Mouse (Mus musculus) heart, embryonic 15.5 days (tissue): ENCODE data around the gene Gpr37l1. TPM values are rescaled to one million over a fixed set of nuclear protein-coding genes. Genes with fewer than 3 reads are reported as not detected.

Experiments used
- ATAC-seq: fragments of 200-750 bp; cut with Nextera tagmentation; replicated peaks from 2 replicates; pipeline ENCODE4 v1.8.0; 2017; ENCODE audit warnings: low read depth, moderate TSS enrichment; ENCODE audit not compliant: insufficient number of reproducible peaks, insufficient read depth, low FRiP score
- H3K27ac ChIP-seq: fragments of 300-500 bp; sonication (generic); 2 replicates; pipeline ENCODE4 v1.5.1; 2015; ENCODE audit warnings: mild to moderate bottlenecking, inconsistent platforms
- H3K27me3 ChIP-seq: fragments of 300-500 bp; sonication (generic); 2 replicates; pipeline ENCODE4 v1.6.1; 2015; ENCODE audit warnings: inconsistent platforms
- H3K36me3 ChIP-seq: fragments of 300-500 bp; sonication (generic); 2 replicates; pipeline ENCODE4 v1.6.1; 2015; ENCODE audit warnings: mild to moderate bottlenecking, inconsistent platforms
- H3K4me1 ChIP-seq: fragments of 300-500 bp; sonication (generic); replicated peaks from 2 replicates; pipeline ENCODE4 v1.6.1; 2015; ENCODE audit warnings: inconsistent platforms
- H3K4me2 ChIP-seq: fragments of 300-500 bp; sonication (generic); 2 replicates; pipeline ENCODE4 v1.6.1; 2015; ENCODE audit warnings: inconsistent platforms, mild to moderate bottlenecking, moderate library complexity
- H3K4me3 ChIP-seq: fragments of 300-500 bp; sonication (generic); 2 replicates; pipeline ENCODE4 v1.5.1; 2015; ENCODE audit warnings: mild to moderate bottlenecking, inconsistent platforms
- H3K9ac ChIP-seq: fragments of 300-500 bp; sonication (generic); 2 replicates; pipeline ENCODE4 v1.6.1; 2015; ENCODE audit warnings: mild to moderate bottlenecking, inconsistent platforms
- H3K9me3 ChIP-seq: fragments of 300-500 bp; sonication (generic); replicated peaks from 2 replicates; pipeline ENCODE4 v1.6.1; 2016; ENCODE audit warnings: inconsistent platforms
- WGBS: fragments of 180-500 bp; shearing (Covaris S2); methylation state at CpG from one replicate; pipeline ENCODE4 v1.1.7; 2015; ENCODE audit warnings: mixed read lengths; 5-methylcytosine and 5-hydroxymethylcytosine counted together
- polyA plus RNA-seq: library from polyadenylated mRNA; unstranded; fragments of >200 nt; fragmentation: Nextera tagmentation; extraction: Ambion mirVana; gene quantifications from 2 replicates; pipeline ENCODE4 v1.2.1, GENCODE M21; 2015

Gene Gpr37l1
- polyA plus RNA-seq, 1 experiment from 2014 or later = not detected

DNA sequence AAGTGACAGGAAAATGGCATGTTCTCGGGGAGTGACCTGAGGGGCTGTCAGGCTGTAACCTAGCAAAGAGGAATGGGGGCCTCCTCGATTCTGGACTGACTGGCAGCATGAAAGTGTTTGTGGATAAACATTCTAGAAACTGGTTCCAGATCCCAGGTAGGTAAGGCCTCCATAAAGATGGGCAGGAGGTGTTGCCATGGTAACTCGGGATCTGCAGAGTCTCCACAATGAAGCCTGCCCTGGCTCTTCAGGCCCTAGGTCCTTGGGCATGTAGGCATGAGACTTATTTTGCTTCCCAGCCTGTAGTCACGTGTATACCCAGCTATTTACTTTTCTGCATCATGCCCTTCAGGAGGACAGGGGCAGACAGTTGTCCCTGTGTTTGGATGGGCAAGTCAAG lies 13.8 kb upstream of the Gpr37l1 start:
- H3K27ac ChIP-seq = no peak overlapping the region
- H3K4me1 ChIP-seq = peaks cover 24% of the 10 kb centered on the region
- 63% methylated on average over 4 of the region's 4 CpGs for WGBS
- ATAC-seq = no peak
- H3K36me3 ChIP-seq = no peaks in the 10 kb centered on the region
- H3K9ac ChIP-seq = no peak overlapping the region
- no peak overlapping the region for H3K4me3 ChIP-seq
- H3K4me2 ChIP-seq = no peak overlapping the region
- peaks cover 65% of the 10 kb centered on the region for H3K27me3 ChIP-seq
- H3K9me3 ChIP-seq = no peaks in the 10 kb centered on the region

- Histone ChIP-seq H3K36me3 (no peaks in the 10 kb centered on the region), H3K9me3 (no peaks in the 10 kb centered on the region), H3K9ac (no peak overlapping the region), H3K4me1 (peaks cover 24% of the 10 kb centered on the region), H3K4me2 (no peak overlapping the region), H3K4me3 (no peak overlapping the region), H3K27ac (no peak overlapping the region), H3K27me3 (peaks cover 61% of the 10 kb centered on the region)
- no peak for ATAC-seq
- WGBS = 60% methylated on average over 10 of the region's 10 CpGs
Measured at GRCm38 (mm10) chr1:135180830-135181229, 13.3 kb upstream of the Gpr37l1 start.

GRCm38 (mm10) chr1:135178863-135179262 lies 11.4 kb upstream of the Gpr37l1 start:
- no peak overlapping the region for H3K9ac ChIP-seq

DNA sequence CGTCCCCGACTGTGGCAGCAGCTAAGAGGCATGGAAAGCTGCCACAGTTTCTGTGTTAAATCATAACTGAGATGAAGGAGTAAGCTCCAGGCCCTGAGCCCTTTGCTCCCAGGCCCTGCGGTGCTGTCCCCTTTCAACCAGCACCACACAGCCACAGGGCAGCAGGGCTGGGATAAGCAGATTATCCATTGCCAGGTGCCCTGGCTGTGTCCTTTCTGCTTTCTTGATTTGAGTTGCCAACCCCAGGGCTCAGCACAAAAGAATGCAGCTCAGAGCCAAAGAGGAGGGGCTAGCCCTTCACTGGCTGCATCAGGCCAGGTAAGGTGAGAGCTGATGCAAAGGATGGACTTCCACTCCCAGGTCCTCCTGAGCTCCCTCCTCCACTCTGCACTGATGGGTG lies 10.2 kb upstream of the Gpr37l1 start:
- ATAC-seq = no peak
- H3K4me2 ChIP-seq = no peak overlapping the region
- no peak overlapping the region for H3K4me3 ChIP-seq
- H3K27ac ChIP-seq = no peak overlapping the region
- 89% methylated on average over 3 of the region's 3 CpGs for WGBS
- no peak overlapping the region for H3K9ac ChIP-seq
- peaks cover 48% of the 10 kb centered on the region for H3K27me3 ChIP-seq
- no peaks in the 10 kb centered on the region for H3K36me3 ChIP-seq
- 0 out of 2 replicates have a peak, but pooled peaks cover 14% of the 10 kb centered on the region for H3K4me1 ChIP-seq
- H3K9me3 ChIP-seq = no peaks in the 10 kb centered on the region

More at GRCm38 (mm10) chr1:135178863-135179262, 11.4 kb upstream of the Gpr37l1 start:
- Histone ChIP-seq H3K27ac (no peak overlapping the region), H3K4me2 (no peak overlapping the region), H3K9me3 (no peaks in the 10 kb centered on the region), H3K27me3 (peaks cover 53% of the 10 kb centered on the region), H3K4me3 (no peak overlapping the region), H3K36me3 (no peaks in the 10 kb centered on the region), H3K4me1 (peaks cover 19% of the 10 kb centered on the region)
- 86% methylated on average over 7 of the region's 7 CpGs for WGBS
- no peak for ATAC-seq

DNA sequence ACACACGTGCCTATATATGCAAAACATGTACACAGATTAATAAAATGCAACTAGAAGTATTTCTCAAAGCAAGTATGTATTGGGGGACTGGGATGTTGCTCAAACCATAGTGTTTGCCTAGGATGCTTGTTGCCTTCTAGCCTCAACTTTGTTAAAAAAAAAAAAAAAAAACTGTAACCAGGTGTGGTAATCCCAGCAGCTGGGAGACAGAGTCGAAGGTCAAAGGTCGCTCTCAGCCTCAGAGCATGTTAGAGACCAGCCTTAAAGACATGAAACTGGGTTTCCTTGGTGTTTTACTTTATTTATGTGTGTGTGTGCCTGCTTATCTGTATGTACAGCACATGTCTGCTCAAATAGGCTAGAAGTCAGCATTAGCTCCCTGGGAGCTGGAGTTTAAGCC lies 7.7 kb upstream of the Gpr37l1 start:
- ATAC-seq = no peak
- no peaks in the 10 kb centered on the region for H3K9me3 ChIP-seq
- 74% methylated on average over 3 of the region's 3 CpGs for WGBS
- H3K4me3 ChIP-seq = no peak overlapping the region
- peaks cover 45% of the 10 kb centered on the region for H3K27me3 ChIP-seq
- no peak overlapping the region for H3K9ac ChIP-seq
- no peaks in the 10 kb centered on the region for H3K36me3 ChIP-seq
- peaks cover 3% of the 10 kb centered on the region for H3K4me1 ChIP-seq
- no peak overlapping the region for H3K4me2 ChIP-seq
- no peak overlapping the region for H3K27ac ChIP-seq

GRCm38 (mm10) chr1:135173311-135173710 lies 5.8 kb upstream of the Gpr37l1 start:
- Histone ChIP-seq H3K4me2 (no peak overlapping the region), H3K27ac (no peak overlapping the region), H3K36me3 (no peaks in the 10 kb centered on the region), H3K9ac (no peak overlapping the region), H3K9me3 (no peaks in the 10 kb centered on the region), H3K4me1 (peaks cover 11% of the 10 kb centered on the region), H3K4me3 (no peak overlapping the region), H3K27me3 (peaks cover 50% of the 10 kb centered on the region)
- 93% methylated on average over 6 of the region's 6 CpGs for WGBS
- ATAC-seq = no peak

GRCm38 (mm10) chr1:135171984-135172383 lies 4.5 kb upstream of the Gpr37l1 start:
- Histone ChIP-seq H3K9ac (no peak overlapping the region), H3K9me3 (no peaks in the 10 kb centered on the region), H3K4me2 (no peak overlapping the region), H3K36me3 (no peaks in the 10 kb centered on the region), H3K4me1 (peaks cover 11% of the 10 kb centered on the region), H3K27ac (no peak overlapping the region), H3K4me3 (no peak overlapping the region), H3K27me3 (peaks cover 58% of the 10 kb centered on the region)
- 51% methylated on average over 6 of the region's 6 CpGs for WGBS
- ATAC-seq = 0 out of 2 replicates have a peak, but pooled peaks have one; percentile 28

DNA sequence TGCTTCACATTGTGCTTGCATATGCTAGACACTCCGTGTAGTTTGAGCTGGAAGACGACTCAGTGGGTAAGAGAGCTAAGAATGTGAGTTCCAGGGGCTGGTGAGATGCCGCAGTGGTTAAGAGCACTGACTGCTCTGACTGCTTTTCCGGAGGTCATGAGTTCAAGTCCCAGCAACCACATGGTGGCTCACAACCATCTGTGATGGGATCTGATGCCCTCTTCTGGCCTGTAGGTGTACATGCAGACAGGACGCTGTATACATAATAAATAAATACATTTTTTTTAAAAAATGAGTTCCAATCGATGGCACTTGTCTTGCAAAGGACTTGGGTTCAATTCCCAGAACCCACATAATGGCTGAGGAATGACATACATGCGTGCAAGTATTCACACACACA lies 3.7 kb upstream of the Gpr37l1 start:
- Histone ChIP-seq H3K9me3 (no peaks in the 10 kb centered on the region), H3K4me3 (no peak overlapping the region), H3K9ac (no peak overlapping the region), H3K27ac (no peak overlapping the region), H3K36me3 (no peaks in the 10 kb centered on the region), H3K27me3 (peaks cover 61% of the 10 kb centered on the region), H3K4me2 (no peak overlapping the region), H3K4me1 (peaks cover 11% of the 10 kb centered on the region)
- 76% methylated on average over 7 of the region's 7 CpGs for WGBS
- ATAC-seq = no peak

DNA sequence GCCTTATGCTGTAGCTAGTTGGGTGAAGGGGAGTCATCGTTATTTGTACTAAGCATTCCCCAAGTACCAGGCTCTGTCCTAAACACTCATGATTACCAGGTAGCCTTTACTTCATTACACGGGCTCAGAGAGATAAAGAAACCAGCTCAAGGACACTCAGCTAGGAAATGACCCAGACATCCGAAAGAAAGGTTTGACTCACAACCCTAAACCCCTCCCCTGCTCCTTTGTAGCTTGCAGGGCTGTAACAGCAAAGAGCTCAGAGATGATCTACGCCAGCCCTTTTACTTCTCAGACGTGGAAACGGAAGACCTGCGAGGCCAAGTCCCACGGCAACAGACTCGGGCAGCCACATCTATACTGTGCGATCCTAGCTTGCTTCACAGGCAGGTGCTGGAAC lies 2.8 kb upstream of the Gpr37l1 start:
- Histone ChIP-seq H3K4me3 (no peak overlapping the region), H3K4me2 (peak overlapping the region; percentile 40; the same call in 1 of the 2 replicates), H3K36me3 (no peaks in the 10 kb centered on the region), H3K9ac (0 out of 2 replicates have a peak overlapping the region, but pooled peaks have one; percentile 16), H3K4me1 (peaks cover 11% of the 10 kb centered on the region), H3K9me3 (no peaks in the 10 kb centered on the region), H3K27me3 (peaks cover 63% of the 10 kb centered on the region), H3K27ac (peak overlapping the region; percentile 31)
- 52% methylated on average over 10 of the region's 10 CpGs for WGBS
- ATAC-seq = no peak

GRCm38 (mm10) chr1:135169556-135170224 lies 2.2 kb upstream of the Gpr37l1 start:
- WGBS = 30% methylated on average over 12 of the region's 12 CpGs
- no peaks in the 10 kb centered on the region for H3K36me3 ChIP-seq
- 0 out of 2 replicates have a peak overlapping the region, but pooled peaks have one; percentile 16 for H3K9ac ChIP-seq
- H3K4me2 ChIP-seq = peak overlapping the region; percentile 40
- peak; percentile 25; the same call in 1 of the 2 replicates for ATAC-seq
- H3K4me1 ChIP-seq = peaks cover 11% of the 10 kb centered on the region
- peak overlapping the region; percentile 31 for H3K27ac ChIP-seq
- H3K27me3 ChIP-seq = peaks cover 67% of the 10 kb centered on the region
- 0 out of 2 replicates have a peak overlapping the region, but pooled peaks have one; percentile 3 for H3K4me3 ChIP-seq
- no peaks in the 10 kb centered on the region for H3K9me3 ChIP-seq

DNA sequence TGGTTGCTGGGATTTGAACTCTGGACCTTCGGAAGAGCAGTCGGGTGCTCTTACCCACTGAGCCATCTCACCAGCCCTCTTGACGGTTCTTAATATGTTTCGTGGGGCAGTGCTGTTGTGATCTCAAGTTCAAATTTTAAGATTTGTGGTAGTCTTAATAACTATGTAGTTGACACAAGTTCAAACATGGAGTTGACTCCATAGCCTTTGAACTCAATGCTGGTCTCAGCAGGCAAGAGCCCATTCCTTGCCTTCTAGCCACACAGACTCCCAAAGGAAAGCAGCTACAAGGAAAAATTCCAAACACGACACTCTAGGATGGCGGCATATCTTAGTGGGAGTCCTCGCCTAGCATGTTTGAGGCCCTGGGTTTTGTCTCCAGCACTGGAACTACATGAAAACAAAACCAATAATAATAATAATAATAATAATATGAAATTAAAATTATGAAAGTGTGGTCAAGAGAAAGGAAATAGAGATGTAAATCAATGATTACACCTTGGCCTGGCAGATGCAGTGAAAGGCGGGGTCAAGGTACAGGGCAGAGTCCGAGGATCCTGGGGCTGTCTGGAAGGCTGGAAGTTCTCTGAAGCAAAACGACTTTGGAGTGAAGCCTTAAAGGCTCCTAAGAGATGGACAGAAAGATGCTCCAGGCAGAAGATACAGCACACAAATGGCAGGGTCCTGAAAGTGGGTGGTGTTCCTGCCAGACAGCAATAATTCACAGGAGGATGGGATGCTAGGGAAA lies 1.1 kb upstream of the Gpr37l1 start:
- H3K27me3 ChIP-seq = peaks cover 74% of the 10 kb centered on the region
- peaks cover 11% of the 10 kb centered on the region for H3K4me1 ChIP-seq
- no peak overlapping the region for H3K4me3 ChIP-seq
- no peak for ATAC-seq
- no peak overlapping the region for H3K9ac ChIP-seq
- no peak overlapping the region for H3K27ac ChIP-seq
- H3K4me2 ChIP-seq = no peak overlapping the region
- 83% methylated on average over 10 of the region's 10 CpGs for WGBS
- no peaks in the 10 kb centered on the region for H3K9me3 ChIP-seq
- H3K36me3 ChIP-seq = no peaks in the 10 kb centered on the region
